Mouse (Mus musculus): Measurements from ENCODE around the gene Nxn.

The Nxn gene

DNA sequence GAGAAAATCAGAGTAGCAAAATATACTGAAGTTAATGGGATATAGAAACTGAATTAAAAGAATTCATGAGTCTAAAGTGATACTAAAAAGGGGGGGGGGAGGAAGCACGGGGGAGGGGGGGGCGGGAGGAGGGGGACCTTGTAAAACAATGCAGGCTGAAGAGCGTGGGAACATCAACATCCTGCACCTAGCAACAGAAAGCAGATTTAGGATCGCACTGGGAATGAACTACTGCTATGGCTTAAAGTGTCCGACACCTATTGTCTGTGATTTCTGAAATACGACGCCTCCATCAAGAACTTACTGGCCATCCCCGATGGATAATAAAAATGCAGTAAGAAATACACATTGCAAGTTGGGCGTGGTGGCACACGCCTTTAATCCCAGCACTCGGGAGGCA lies 95.6 kb downstream of the Nxn start:
- DNase-seq (ENCODE audit: low read depth, low spot score): no peak

GRCm38 (mm10) chr11:76300862-76301261 lies 98.1 kb downstream of the Nxn start:
- DNase-seq (ENCODE audit: low read depth, low spot score): no peak

DNA sequence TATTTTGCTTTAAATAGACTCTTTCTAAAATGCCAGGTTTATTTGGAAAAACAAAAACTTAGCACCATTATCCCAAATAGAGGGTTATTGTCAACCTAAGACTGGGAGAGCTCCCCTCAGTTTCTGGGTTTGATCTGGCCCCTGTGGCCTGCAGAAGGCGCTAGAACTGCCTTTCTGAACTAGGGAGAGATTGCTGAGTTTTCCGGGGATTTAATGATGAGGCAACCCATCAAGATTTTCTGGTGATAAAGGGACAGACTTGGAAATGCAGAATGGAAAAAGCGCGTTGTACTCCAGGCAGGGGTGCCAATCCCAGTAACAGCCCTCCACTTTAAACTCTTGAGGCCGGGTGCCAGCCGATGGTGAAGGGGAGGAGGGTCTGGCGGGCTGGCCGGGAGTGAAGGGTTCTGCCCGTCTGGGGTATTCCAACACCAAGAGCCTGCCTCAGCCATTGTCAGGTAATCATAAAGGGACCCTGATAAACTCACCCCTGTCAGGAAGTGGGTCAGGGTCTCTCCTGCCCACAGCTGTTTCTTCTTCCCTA lies 100.4 kb downstream of the Nxn start:
- no peak for DNase-seq (ENCODE audit: low read depth, low spot score)

GRCm38 (mm10) chr11:76297252-76297651 lies 101.7 kb downstream of the Nxn start:
- DNase-seq (ENCODE audit: low read depth, low spot score): no peak

GRCm38 (mm10) chr11:76294836-76295235 lies 104.1 kb downstream of the Nxn start:
- no peak for DNase-seq (ENCODE audit: low read depth, low spot score)

DNA sequence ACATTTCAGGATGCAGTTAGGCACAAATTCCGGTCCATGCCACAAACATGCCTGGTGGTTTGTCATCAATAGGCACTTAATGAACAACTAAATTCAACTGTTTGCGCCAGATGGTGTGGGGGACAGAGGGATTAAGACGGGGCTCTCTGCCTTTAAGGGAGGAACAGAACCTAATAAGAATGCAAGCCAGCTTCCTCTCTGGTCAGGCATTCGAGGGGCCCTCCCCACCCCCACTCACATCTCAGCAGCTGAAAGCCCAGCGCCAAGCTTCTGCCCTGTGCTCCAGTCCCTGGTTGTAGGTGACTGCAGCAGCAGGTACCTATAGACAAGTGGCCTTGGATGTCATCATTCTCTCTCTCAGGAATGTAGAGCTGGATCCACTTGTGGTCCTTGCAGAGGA lies 104.9 kb downstream of the Nxn start:
- DNase-seq (ENCODE audit: low read depth, low spot score): no peak

- DNase-seq (ENCODE audit: low read depth, low spot score): no peak
Measured at GRCm38 (mm10) chr11:76292831-76293230, 106.1 kb downstream of the Nxn start.

DNA sequence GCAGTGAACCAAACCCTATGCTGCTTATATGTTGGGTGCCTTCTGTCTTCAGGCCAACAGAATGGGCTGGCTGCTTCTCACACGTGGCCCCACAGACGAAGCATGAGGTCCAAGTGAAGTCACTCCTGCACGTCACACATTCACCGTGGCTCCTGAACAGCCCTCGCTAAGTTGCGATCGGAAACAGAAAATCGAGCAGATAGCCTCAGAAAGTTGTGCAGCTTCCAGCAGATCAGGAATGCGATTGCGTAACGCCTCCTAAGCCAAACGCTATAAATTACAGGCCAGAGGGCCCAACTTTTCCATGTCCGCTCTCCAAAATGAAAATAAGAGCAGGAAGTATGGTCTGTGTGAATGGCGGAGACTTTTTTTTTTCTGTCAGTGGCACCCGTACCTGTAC lies 106.5 kb downstream of the Nxn start:
- DNase-seq (ENCODE audit: low read depth, low spot score): no peak

- no peak for DNase-seq (ENCODE audit: low read depth, low spot score)
Measured at GRCm38 (mm10) chr11:76291960-76292359, 107.0 kb downstream of the Nxn start.

DNA sequence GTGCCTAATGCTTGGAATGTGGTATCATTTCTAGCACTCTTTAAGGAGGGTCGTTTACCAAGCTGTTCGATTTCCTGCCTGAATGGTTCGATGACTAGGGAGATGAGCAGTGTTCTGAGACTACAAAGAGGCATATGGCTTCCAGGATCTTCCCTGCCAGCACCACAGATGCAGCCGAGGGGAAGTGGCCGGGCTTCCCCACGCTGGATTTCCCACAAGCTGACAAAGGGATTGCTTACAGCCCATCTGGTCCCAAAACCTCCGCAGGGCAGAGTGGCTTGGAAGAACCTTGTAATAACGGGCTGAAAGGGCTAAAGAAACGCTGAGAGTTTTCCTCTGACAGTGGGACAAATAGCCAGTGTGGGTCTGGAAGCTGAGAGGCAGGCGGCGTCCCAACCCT lies 108.6 kb downstream of the Nxn start:
- no peak for DNase-seq (ENCODE audit: low read depth, low spot score)

GRCm38 (mm10) chr11:76288645-76289044 lies 110.3 kb downstream of the Nxn start:
- DNase-seq (ENCODE audit: low read depth, low spot score): no peak

DNA sequence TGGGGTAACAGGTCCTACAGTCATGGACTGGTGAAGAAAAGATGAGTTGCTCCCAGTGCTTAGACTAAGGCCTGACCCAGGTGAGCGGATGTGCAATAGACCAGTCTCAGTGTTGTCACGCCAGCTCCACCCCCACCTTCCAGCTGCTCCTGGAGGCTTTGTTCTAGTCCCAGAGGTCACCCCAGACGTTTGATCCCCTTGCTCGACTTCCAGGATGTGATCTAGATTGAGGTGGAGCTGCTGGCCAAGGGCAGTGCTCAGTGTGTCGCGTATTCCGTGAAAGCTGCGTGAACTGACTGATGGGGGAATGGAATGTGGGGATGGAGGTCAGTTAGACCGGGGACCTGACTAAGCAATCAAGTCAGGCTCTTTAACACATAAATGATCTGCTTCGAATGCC lies 111.6 kb downstream of the Nxn start:
- no peak for DNase-seq (ENCODE audit: low read depth, low spot score)

DNA sequence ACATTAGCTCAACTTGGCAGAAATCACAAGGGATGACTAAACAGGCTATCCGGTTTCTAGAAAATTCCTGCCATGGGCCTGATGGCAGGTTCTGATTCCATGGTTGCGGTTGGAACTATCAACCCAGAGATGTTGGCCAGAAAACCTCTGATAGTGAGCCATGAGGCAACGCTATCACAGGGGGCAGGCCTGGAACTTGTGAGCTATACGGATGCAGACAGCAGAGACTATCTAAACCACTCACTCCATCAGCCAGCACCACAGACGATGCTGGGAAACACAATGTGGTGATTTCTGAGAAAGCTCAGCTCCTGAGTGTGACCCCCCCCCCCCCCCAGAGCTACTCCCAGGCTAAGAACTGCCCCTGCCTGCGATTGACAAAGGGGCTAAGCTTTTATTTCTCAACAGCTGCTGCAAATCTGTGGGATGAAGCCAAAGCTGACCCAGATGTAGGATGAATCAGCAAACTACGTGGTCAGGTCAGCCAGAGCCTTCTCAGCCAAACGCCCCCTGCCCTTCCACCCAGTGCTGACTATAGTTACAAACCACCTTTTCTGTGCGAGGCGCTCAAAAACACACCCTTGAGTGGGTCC lies 112.3 kb downstream of the Nxn start:
- DNase-seq (ENCODE audit: low read depth, low spot score): no peak

DNA sequence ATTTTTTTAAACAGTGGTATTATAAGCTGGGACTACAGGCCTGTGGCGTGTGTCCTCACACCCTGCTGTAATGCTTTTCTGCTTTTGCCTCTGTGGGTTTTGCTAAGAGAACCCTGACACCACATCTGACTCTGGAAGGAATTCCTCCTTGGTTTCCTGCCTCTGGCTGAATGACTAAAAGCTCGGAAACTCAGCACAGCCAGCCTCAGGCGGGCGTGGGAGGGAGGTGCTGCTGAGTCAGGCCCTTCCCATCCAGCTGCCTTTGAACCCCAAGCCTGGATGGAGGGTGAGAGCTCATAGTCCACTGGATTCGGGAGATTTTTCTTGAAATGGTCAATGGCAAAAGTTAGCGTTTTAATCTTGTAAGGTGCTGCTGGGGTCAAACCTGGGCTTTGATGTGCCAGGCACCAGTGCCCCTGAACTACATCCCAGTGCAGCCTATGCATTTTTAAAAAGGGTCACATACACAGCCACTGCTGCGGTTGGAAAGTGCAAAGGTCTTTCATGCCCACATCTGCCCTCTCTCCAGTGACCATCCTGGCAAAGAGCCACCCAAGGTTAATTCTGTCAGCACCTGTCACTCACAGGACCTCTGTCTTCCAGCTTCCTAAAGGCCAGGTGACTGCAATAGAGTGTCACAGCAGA lies 113.4 kb downstream of the Nxn start:
- DNase-seq (ENCODE audit: low read depth, low spot score): no peak

GRCm38 (mm10) chr11:76283841-76284240 lies 115.1 kb downstream of the Nxn start:
- DNase-seq (ENCODE audit: low read depth, low spot score): no peak

GRCm38 (mm10) chr11:76279971-76280370 lies 119.0 kb downstream of the Nxn start:
- no peak for DNase-seq (ENCODE audit: low read depth, low spot score)

DNA sequence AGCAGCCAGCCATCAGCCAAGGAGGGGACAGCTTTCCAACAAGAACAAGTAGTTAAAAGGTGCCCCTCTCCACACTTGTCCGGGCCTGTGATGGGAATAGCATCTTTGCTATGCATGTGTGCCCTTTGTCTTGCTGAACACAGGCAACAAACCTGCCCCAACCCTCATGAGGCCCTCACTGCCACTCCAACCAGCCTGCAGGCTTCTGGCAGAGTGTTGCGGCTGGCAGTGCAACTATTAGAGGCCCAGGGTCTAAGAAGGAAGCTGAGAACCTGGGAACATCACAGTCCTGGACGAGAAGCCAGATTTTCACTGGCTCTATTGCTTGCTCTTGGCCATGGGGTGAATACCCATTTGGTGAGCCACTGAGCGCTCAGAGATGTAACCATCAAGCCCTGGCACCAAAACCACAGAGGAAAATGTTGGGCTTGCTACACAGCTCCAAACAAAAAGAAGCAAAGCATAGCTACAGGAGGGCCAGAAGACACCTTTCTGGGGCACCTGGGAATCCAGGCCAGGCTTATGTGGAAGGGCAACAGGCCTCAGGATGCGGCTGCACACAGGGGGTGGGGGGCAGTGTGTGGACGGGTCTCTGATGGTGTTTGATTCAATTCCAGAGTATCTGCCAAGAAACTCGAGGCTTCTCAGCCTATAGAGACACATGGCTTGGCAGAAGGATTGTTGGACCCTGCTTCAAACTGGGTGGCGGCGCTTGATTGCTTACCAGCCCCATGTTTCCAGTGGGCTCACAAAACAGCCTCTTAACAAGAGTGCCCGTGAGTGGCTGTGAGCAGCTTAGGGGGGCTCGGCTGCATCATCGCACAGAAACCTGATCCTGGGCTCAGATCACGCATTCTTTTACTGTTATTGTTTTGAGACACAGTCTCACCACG lies 119.7 kb downstream of the Nxn start:
- no peak for DNase-seq (ENCODE audit: low read depth, low spot score)

DNA sequence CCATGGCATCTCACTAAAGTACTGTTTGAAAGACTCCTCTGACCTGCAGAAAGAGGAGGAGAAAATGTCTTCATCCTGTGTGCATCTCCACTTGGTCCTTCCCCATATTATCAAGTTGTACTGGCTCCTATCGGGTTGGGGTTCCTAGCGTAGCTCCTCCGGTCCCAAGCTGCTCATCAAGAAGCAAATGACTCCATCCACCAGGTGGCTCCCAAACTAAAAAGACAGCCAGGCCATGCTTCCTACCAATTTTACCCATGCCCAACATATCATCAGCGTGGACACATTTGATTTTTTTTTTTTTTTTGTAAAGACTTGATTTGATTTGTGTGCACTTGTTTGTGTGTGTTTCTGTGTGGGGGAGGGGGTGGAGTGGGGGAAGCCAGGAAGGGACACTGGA lies 126.5 kb downstream of the Nxn start:
- no peak for DNase-seq (ENCODE audit: low read depth, low spot score)

DNA sequence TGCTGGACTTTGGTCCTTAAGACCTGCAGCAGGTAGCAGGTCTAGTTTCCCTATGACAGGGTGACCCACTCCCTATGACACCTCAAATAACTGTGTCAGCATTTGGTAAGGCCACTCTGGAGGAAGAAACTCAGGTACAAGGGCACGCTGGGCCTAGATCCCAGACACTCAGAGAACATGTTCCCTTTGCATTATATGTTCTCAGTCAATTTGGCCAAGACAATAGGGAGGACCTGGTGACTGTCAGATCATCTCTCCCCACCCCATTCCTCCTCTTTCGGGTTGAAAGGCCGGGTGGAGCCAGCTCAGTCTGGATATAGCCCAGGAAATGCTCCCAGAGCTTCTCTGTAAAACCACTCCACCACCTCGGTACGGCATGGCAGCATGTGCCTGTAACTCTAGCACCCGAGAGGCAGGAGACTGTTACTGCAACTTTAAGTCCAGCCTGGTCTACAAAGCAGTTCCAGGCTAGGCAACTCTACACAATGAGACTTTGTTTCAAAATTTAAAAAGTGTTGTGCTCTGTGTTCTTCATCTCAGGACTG lies 130.3 kb downstream of the Nxn start:
- DNase-seq (ENCODE audit: low read depth, low spot score): no peak

DNA sequence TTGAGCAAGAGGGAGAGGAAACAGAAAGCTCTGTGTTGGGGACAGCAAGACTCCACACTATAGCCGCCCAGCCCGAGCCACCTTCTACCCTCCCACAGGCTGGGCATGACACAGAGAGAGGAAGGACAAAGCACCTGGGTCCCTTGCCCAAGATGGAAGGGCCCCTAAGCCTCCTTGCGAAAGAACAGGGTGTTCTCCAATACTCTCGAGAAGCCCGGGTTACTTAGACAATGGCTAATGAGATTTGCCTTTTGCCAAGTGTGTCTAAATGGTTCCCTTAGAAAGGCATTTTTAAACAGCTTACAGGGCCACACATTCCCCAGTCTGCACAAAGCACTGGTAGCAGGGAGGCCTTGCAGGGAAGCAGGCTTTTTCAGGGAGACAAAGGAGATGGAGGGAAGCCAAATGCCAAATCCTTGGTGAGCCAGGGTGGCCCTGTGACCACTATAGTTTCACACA lies 130.9 kb downstream of the Nxn start:
- DNase-seq (ENCODE audit: low read depth, low spot score): no peak

DNA sequence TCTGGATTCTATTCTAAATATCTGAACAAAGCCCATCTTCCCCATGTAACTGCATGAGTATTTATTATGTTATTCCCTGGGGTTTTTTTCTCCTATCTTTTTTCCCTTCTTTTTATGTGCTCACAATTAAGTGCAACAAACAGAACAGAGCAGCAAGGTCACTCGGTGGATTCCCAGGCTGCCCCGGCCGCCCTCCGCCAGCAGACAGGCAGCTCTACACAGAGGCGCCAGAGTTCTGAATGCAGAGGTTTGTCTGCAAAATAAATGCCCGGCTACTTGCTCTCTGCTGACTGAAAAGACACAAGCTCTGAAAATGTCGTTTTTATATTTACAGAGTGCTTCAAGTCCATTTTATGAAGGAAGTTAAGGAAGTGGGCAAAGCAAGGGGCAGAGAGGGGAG lies 131.4 kb downstream of the Nxn start:
- DNase-seq (ENCODE audit: low read depth, low spot score): no peak
